Mouse (Mus musculus): ENCODE results near the gene Rars2. TPM values are rescaled to one million over a fixed set of nuclear protein-coding genes. Genes with fewer than 3 reads are reported as not detected.
"Not testable (repeated sequence)": the region's sequence is repeated elsewhere in the genome, so short reads cannot be mapped to it uniquely, and the experiment has no call there.

Rars2 gene
- polyA plus RNA-seq (2015; fragmentation: Nextera tagmentation; extraction: Ambion mirVana): 17.8 and 18.1 TPM in 2 replicates

GRCm38 (mm10) chr4:34614630-34615094, at the start of gene Rars2, which contains the start of gene Orc3:
Rars2 (plus strand) TSS chr4:34614957.
Orc3 (minus strand) TSS chr4:34614944.
- Histone ChIP-seq H3K27ac (ENCODE audit: low read depth) (peak within 1 kb of the TSS; percentile 93), H3K4me2 (ENCODE audit: low read depth, low read length) (peak within 1 kb of the TSS; percentile 96), H3K4me1 (ENCODE audit: insufficient read depth) (peaks cover 25% of the 10 kb centered on the region), H3K4me3 (ENCODE audit: low read depth, low read length) (peak within 1 kb of the TSS; percentile 93), H3K27me3 (ENCODE audit: insufficient read depth, low read length) (no peaks in the 10 kb centered on the region), H3K36me3 (replicated peaks; ENCODE audit: insufficient read depth, low read length) (0 out of 2 replicates have a peak, but pooled peaks cover 2% of the 10 kb centered on the region), H3K9me3 (ENCODE audit: low read length) (no peaks in the 10 kb centered on the region), H3K9ac (replicated peaks) (peak within 1 kb of the TSS; percentile 90)
- ATAC-seq (peak; percentile 99), DNase-seq (peak; percentile 95)
- TF ChIP-seq EP300 (IDR thresholded peaks at IDR 0.05; ENCODE audit: low read depth): no peak
- TF ChIP-seq CTCF (IDR thresholded peaks at IDR 0.05; ENCODE audit: low read depth): peak; percentile 47
- under 1% methylated on average over 42 of the region's 42 CpGs for WGBS (ENCODE audit: insufficient replicate concordance)

GRCm38 (mm10) chr4:34566226-34566625, 48.5 kb upstream of the Rars2 start:
- TF ChIP-seq EP300 (IDR thresholded peaks at IDR 0.05; ENCODE audit: low read depth) (no peak), CTCF (IDR thresholded peaks at IDR 0.05; ENCODE audit: low read depth) (no peak)
- ATAC-seq: no peak
- DNase-seq: no peak
- Histone ChIP-seq H3K4me3 (ENCODE audit: low read depth, low read length) (no peak overlapping the region), H3K27ac (ENCODE audit: low read depth) (no peak overlapping the region), H3K4me1 (ENCODE audit: insufficient read depth) (no peaks in the 10 kb centered on the region), H3K9ac (replicated peaks) (no peak overlapping the region), H3K9me3 (ENCODE audit: low read length) (no peaks in the 10 kb centered on the region), H3K27me3 (ENCODE audit: insufficient read depth, low read length) (no peaks in the 10 kb centered on the region), H3K36me3 (replicated peaks; ENCODE audit: insufficient read depth, low read length) (peaks cover 67% of the 10 kb centered on the region), H3K4me2 (ENCODE audit: low read depth, low read length) (no peak overlapping the region)
- 89% methylated on average over 6 of the region's 6 CpGs for WGBS (ENCODE audit: insufficient replicate concordance)

- no peaks in the 10 kb centered on the region for H3K4me1 ChIP-seq (ENCODE audit: insufficient read depth)
- no peak for DNase-seq
- H3K27ac ChIP-seq (ENCODE audit: low read depth): no peak overlapping the region
- H3K27me3 ChIP-seq (ENCODE audit: insufficient read depth, low read length): no peaks in the 10 kb centered on the region
- WGBS (ENCODE audit: insufficient replicate concordance): 94% methylated on average over 2 of the region's 2 CpGs
- TF ChIP-seq EP300 (IDR thresholded peaks at IDR 0.05; ENCODE audit: low read depth): no peak
- no peak for TF ChIP-seq CTCF (IDR thresholded peaks at IDR 0.05; ENCODE audit: low read depth)
- no peak for ATAC-seq
- H3K4me3 ChIP-seq (ENCODE audit: low read depth, low read length): no peak overlapping the region
- H3K9me3 ChIP-seq (ENCODE audit: low read length): no peaks in the 10 kb centered on the region
- H3K36me3 ChIP-seq (replicated peaks; ENCODE audit: insufficient read depth, low read length): peaks cover 91% of the 10 kb centered on the region
- H3K9ac ChIP-seq (replicated peaks): no peak overlapping the region
- H3K4me2 ChIP-seq (ENCODE audit: low read depth, low read length): no peak overlapping the region
Observed at GRCm38 (mm10) chr4:34572876-34573275, 41.9 kb upstream of the Rars2 start.

- no peak overlapping the region for H3K27ac ChIP-seq (ENCODE audit: low read depth)
- H3K4me1 ChIP-seq (ENCODE audit: insufficient read depth): no peaks in the 10 kb centered on the region
- H3K9ac ChIP-seq (replicated peaks): no peak overlapping the region
- ATAC-seq (no peak), DNase-seq (no peak)
- H3K4me2 ChIP-seq (ENCODE audit: low read depth, low read length): no peak overlapping the region
- H3K27me3 ChIP-seq (ENCODE audit: insufficient read depth, low read length): no peaks in the 10 kb centered on the region
- no peak overlapping the region for H3K4me3 ChIP-seq (ENCODE audit: low read depth, low read length)
- TF ChIP-seq EP300 (IDR thresholded peaks at IDR 0.05; ENCODE audit: low read depth): no peak
- TF ChIP-seq CTCF (IDR thresholded peaks at IDR 0.05; ENCODE audit: low read depth): peak; percentile 43
- peaks cover 86% of the 10 kb centered on the region for H3K36me3 ChIP-seq (replicated peaks; ENCODE audit: insufficient read depth, low read length)
- WGBS (ENCODE audit: insufficient replicate concordance): 96% methylated on average over 2 of the region's 2 CpGs
- H3K9me3 ChIP-seq (ENCODE audit: low read length): no peaks in the 10 kb centered on the region
Observed at GRCm38 (mm10) chr4:34577028-34577427, 37.7 kb upstream of the Rars2 start.

GRCm38 (mm10) chr4:34579215-34579614, 35.5 kb upstream of the Rars2 start:
- Histone ChIP-seq H3K4me2 (ENCODE audit: low read depth, low read length) (no peak overlapping the region), H3K27ac (ENCODE audit: low read depth) (no peak overlapping the region), H3K9me3 (ENCODE audit: low read length) (no peaks in the 10 kb centered on the region), H3K9ac (replicated peaks) (no peak overlapping the region), H3K4me3 (ENCODE audit: low read depth, low read length) (no peak overlapping the region), H3K27me3 (ENCODE audit: insufficient read depth, low read length) (no peaks in the 10 kb centered on the region), H3K36me3 (replicated peaks; ENCODE audit: insufficient read depth, low read length) (peaks cover 88% of the 10 kb centered on the region), H3K4me1 (ENCODE audit: insufficient read depth) (no peaks in the 10 kb centered on the region)
- no peak for ATAC-seq
- 79% methylated on average over 1 of the region's 1 CpGs for WGBS (ENCODE audit: insufficient replicate concordance)
- TF ChIP-seq EP300 (IDR thresholded peaks at IDR 0.05; ENCODE audit: low read depth): no peak
- no peak for TF ChIP-seq CTCF (IDR thresholded peaks at IDR 0.05; ENCODE audit: low read depth)
- DNase-seq: no peak

GRCm38 (mm10) chr4:34581489-34581888, 33.3 kb upstream of the Rars2 start:
- H3K9me3 ChIP-seq (ENCODE audit: low read length); H3K4me1 ChIP-seq (ENCODE audit: insufficient read depth); H3K4me3 ChIP-seq (ENCODE audit: low read depth, low read length); H3K27ac ChIP-seq (ENCODE audit: low read depth); H3K4me2 ChIP-seq (ENCODE audit: low read depth, low read length); H3K27me3 ChIP-seq (ENCODE audit: insufficient read depth, low read length); H3K9ac ChIP-seq (replicated peaks); ATAC-seq; DNase-seq: not testable (repeated sequence)
- H3K36me3 ChIP-seq (replicated peaks; ENCODE audit: insufficient read depth, low read length): peaks cover 76% of the 10 kb centered on the region
- whole genome bisulfite sequencing (ENCODE audit: insufficient replicate concordance): 50% methylated on average over 1 of the region's 1 CpGs

- WGBS (ENCODE audit: insufficient replicate concordance): 76% methylated on average over 7 of the region's 7 CpGs
Observed at GRCm38 (mm10) chr4:34581990-34582389, 32.8 kb upstream of the Rars2 start.

More at GRCm38 (mm10) chr4:34581990-34582389, 32.8 kb upstream of the Rars2 start:
- Histone ChIP-seq H3K9ac (replicated peaks) (no peak overlapping the region), H3K27ac (ENCODE audit: low read depth) (no peak overlapping the region), H3K9me3 (ENCODE audit: low read length) (no peaks in the 10 kb centered on the region), H3K4me2 (ENCODE audit: low read depth, low read length) (no peak overlapping the region), H3K27me3 (ENCODE audit: insufficient read depth, low read length) (no peaks in the 10 kb centered on the region), H3K4me1 (ENCODE audit: insufficient read depth) (no peaks in the 10 kb centered on the region), H3K36me3 (replicated peaks; ENCODE audit: insufficient read depth, low read length) (peaks cover 74% of the 10 kb centered on the region), H3K4me3 (ENCODE audit: low read depth, low read length) (no peak overlapping the region)
- TF ChIP-seq EP300 (IDR thresholded peaks at IDR 0.05; ENCODE audit: low read depth): no peak
- no peak for TF ChIP-seq CTCF (IDR thresholded peaks at IDR 0.05; ENCODE audit: low read depth)
- ATAC-seq (no peak), DNase-seq (no peak)

Measured in liver, postnatal 0 days (tissue).